Mouse (Mus musculus) liver, adult (tissue): ENCODE data around the gene Mical3.

Experiments used
- GATA4 ChIP-seq: IDR thresholded peaks from 2 replicates; pipeline ENCODE4 v1.6.1; 2014; ENCODE audit warnings: mild to moderate bottlenecking, low read length; ENCODE audit not compliant: insufficient replicate concordance

Mical3 gene

DNA sequence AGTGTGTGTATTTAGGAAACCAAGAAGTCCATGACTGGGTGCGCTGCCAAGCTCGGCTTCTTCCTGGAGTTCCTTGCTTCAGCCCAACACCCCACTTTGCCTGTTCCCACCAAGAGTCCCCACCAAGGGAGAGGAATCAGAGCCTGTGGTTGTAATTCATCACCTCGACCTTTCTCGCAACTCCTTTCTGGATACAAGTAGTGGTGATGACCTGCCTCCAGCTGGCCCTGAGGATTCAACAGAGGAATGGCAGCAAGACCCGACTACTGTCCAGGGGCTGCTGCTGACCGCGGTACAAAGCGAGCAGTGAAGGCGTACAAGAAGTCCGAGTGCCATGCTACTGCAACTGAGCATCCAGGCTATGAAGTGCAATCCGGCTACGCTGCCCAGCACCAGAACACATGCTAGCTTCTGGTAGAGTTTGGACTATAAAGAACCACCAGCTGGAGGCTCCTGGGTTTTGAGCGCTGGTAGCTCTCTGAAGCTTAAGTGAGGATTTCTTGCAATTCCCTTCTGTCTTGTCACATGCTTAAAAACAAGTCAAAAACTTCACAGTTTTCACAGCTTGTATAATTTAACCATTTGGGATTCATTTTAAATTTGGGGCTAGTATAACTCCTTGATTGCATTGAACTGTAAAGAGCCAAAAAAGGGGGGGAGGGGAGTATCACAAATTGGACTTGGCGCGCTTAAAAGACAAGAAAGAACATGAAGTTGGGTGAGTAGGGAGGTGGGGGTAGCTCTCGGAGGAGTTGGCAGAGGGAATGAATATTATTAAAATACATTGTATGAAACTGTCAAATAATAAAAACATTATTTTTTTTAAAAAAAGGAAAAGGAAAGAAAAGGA lies 23.9 kb upstream of the Mical3 start:
- no peak for TF ChIP-seq GATA4

DNA sequence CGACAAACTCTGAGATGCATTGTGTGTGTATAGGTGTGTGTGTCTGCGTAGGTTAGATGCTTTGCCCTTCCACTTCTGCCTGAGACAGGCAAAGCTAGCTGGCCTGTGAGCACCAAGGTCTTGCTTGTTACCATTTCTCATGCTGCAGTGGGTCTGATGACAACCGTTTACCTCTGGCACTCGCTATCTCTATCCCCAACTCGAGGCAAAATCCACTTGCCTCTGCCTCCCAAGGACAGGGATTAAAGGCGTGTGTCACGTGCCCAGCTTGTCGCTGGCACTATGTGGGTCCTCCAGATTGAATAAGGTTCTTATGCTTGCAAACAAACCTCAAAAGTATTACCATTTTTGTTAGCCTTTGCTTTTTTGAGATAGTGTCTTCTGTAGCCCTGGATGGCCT lies 22.4 kb upstream of the Mical3 start:
- no peak for TF ChIP-seq GATA4

DNA sequence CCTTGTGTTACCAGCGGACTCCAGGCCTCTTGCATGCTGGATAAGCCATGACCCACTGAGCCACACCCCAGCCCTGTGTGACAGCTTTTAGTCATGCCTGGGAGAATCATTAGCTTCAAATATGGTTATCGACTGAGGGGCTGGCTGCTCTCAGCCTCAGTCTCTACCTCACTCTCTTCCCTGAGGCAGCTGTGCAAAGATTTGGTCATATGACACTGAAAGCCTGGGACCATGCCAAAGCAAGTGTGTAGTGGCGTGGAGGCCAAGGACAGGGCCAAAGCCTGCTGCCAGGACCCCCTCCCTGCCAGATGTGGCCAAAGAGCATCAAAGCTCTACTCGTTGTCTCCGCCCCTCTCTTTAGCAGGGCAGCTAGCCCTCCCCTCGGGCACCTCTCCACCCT lies 20.9 kb upstream of the Mical3 start:
- no peak; the same call in 1 of the 2 replicates for TF ChIP-seq GATA4

DNA sequence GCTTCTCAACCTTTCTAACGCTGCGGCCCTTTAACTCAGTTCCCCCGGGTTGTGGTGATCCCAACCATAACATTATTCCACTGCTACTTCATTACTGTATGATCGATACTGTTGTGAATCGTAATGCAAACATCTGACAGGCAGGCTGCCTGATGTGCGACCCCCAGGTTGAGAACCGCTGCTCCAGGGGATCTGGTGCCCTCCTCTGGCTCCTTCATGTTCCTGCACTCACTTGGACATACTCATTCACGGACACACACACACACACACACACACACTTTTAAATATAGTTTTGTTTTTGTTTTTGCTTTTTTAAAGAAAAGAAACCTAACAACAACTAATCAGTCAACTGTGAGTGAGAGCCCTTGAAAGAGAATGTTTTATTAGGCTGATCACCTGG lies 19.3 kb upstream of the Mical3 start:
- TF ChIP-seq GATA4 = no peak

DNA sequence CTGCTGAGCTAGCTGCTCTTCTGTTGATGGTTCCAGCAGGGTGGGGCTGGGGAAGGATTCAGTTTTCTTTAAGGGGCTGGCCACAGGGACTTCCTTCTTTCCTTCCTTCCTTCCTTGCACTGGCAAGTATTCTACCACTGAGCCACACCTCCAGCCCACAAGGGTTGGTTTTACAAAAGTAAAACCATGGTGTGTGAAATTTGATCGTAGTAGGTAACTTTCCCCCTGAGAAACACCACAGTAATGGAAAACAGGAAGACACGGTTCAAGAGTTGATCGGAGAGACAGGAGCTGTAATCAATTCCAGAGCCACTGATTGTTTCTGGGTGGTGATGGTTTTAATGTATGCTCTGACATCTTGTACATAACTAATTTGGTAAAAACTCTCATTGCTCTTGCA lies 18.6 kb upstream of the Mical3 start:
- TF ChIP-seq GATA4 = no peak

DNA sequence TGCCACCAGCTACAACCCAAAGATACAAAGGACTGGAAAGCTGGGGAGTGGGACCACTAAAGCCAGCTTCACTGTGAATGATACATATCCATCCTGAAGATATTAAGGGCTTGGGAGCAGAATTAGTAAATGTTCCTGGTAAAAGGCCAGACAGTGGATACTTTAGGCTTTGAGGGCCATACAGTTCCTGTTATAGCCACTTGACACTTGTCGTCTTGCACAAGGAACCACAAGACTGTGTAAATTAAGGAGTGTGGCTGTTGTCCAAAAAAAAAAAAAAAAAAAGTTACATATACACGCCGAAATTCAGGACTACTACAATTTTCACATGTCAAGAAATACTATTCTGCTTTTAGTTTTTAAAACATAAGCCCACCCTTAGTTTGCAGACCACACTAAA lies 17.6 kb upstream of the Mical3 start:
- no peak for TF ChIP-seq GATA4

DNA sequence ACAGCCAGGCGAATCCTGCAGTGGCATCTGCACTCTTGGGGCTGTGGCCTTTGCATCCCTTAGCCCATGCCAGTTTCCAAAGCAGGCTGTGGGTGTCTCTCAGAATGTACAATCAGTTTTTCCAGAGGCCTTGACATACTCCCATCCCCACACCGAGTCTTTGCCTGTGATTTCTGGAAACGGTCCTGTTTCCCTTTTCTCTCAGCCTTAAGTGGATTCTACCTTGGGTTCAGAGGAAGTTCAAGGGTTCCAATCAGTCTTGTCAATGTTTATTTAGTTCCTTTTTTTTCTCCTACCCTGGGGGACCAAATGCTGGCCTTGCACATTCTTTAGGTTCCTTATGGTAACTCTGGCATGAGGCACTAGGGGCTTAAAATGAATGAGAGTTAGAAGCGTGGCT lies 16.0 kb upstream of the Mical3 start:
- no peak; the same call in 1 of the 2 replicates for TF ChIP-seq GATA4

DNA sequence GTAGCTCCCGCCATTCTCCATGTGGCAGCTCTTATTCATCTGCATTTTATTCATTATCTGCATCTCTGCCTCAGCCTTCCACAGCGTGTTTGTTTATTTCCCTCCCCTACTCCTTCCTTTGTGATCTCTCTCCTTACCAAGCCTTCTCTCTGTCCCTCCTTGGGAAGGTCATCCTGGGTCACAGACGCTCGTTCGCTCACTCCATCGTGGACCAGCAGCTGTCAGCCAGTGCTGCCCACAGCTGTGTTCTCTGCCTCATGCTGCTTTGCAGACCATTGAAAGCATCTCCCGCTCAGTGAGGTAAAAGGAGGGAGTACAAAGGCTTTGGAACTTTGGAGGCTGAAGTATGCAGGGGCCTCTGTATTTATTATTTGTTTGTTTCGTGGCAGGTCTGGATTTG lies 15.1 kb upstream of the Mical3 start:
- no peak for TF ChIP-seq GATA4

DNA sequence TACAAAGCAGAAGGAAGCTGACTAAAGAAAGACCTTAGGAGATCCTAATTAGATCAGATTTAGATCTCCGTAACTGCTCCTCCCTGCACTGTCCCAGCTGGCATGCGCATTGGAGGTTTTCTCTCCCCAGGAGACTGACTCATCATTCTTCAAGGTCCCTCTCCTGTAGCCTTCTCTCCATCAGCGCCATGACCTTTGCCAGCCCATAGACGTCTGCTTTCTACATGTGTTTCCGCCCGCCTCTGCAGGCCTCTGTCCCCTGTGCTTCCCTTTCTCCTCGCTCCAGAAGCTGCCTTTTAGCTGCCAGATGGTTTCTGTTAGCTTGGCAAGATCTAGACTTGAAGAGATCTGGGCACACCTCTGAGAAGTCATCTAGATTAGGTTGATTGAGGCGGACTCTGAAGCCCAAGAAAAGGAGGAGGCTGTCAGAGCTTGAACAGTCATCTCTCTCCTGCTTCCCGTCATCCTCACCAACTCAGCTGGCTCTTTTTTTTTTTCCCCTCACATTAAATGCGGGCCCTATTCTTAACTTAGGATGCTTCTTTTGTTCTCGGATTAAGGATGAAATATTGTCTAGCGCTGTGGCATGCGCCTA lies 14.3 kb upstream of the Mical3 start:
- no peak for TF ChIP-seq GATA4

DNA sequence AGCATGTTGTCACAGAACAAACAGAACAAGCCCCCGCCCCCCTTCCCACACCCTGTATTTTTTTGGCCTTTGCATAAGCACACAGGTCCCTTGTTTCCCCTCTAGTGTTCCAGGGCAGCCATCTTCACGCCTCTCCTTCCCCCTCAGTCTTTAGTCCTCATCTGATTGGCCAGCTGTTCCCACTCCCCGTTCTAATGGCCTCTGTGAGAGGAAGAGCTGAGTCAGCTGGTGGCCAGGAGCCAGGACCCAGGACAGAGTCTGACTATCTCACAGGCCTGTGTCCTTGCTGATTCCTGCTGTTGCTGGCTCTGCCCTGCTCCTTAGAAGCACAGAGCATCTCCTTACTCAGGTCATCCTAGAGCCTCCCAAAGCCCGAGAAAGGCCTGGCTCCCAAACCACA lies 13.3 kb upstream of the Mical3 start:
- TF ChIP-seq GATA4 = no peak

DNA sequence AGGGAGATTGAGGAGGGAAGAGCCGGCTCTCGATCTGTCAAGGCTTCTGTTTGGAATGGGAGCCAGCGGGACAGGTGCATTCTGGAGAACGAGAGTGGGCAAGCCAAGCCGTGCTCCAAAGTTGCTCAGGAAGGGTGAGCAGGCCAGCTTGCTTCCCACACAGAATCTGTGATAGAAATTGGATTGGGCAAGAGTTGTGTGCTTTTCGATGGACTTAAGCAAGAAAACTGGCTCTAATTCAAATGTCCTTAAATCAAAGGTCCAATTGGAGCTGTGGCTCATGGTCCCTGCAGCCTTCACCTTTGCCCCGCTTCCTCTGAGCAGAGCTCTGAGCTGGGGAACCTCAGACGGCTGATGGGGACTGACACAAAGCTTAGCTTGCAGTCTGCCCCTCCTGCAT lies 12.6 kb upstream of the Mical3 start:
- no peak for TF ChIP-seq GATA4

DNA sequence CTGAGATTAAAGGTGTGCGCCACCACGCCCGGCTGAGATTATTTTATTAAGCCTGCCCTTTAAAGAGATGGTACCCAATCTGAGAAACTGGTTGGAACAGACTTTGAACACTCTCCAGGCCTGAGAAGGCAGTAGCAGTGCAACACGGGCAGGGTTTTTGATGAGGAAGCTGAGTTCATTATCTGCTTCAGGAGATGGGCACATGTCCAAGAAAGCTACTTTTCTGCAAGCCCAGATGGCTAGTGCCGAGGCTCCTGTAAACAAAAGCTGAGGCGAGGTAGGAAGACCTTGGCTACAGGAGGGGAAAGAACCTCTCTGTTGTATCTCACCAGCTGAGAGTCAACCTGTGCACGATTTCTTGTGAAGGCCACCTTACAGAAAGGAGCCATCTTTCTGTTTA lies 11.5 kb upstream of the Mical3 start:
- no peak for TF ChIP-seq GATA4

DNA sequence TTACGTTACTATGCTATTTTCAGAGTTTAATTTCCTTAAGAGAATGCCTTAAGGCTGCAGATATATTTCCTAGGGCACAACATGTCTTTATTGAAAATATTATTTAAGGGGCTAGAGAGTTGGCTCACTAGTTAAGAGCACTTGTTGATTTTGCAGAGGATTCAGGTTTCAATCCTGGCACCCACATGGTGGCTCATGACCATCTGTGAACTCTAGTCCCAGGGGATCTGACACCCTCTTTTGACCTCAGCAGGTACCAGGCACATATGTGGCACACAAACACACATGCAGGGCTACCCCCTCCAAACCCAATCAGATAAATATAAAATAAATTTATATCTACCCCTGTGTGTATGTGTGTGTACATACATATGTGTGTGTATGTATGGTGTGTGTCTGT lies 8.5 kb upstream of the Mical3 start:
- no peak for TF ChIP-seq GATA4

DNA sequence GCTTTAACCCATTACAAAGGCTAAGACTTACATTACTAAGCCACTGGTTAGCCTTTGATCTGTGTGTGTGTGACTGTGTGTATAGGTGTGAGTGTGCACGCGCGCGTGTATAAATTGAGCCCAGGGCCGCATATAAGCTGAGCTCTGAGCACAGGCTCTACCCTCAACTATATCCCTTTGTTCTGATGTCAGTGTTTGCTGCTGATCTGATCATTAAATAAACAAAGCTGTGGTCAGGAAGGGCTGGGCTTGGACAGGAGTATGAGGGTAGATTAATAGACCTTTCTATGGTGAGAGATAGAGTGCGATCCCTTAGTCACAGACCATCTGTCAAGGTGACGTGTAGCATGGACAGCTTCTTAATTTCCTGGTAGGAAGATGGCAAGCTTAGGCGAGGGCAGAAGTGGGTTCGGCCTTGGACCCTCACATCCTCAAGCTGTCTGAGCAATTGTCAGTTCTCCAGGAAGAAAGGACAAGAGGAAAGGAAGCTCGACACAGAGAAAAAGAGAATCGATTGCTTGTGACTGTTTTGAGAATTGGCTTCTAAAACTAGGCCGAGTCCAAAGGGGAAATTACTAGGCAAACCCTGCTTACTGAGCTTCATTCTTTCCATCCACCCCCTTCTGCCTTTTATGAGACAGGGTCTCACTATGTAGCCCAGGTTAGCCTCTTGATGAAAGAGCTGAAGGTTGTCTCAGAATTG lies 7.7 kb upstream of the Mical3 start:
- TF ChIP-seq GATA4 = no peak

DNA sequence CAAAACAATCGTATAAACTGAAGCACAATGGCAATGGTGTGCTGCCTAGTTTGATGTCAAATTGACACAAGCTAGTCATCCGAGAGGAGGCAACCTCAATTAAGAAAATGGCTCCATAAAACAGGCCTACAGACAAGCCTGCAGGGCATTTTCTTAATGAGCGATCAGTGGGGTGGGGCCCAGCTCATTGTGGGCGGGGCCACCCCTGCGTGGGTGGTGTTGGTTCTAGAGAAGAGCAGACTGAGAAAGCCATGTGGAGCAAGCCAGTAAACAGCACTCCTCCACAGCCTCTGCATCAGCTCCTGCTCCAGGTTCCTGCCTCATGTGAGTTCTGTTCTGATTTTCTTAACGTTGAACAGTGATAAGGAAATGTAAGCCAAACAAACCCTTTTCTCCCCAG lies 6.4 kb upstream of the Mical3 start:
- no peak for TF ChIP-seq GATA4

DNA sequence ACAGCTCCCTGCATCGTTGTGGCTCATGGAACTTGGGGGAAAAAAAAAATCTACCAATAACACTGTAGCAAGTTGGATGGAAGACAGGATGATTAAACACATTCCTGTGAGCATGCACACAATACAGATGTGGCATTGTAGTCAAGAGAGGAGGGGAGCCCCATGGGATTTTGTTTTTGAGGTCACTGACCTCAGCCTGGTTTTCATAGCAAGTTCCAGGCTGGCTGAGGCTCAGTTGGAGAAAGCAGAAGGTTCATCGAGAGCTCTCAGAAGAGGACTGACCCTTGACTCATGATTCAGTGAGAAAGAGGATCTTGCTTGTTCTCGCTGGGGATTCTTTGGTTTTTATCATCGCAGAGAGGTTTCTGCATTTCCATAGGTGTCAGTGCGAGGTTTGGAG lies 4.1 kb upstream of the Mical3 start:
- no peak for TF ChIP-seq GATA4
